Comparison of ENCODE assay signal across 8 mouse cellular contexts in the genomic region with DNA sequence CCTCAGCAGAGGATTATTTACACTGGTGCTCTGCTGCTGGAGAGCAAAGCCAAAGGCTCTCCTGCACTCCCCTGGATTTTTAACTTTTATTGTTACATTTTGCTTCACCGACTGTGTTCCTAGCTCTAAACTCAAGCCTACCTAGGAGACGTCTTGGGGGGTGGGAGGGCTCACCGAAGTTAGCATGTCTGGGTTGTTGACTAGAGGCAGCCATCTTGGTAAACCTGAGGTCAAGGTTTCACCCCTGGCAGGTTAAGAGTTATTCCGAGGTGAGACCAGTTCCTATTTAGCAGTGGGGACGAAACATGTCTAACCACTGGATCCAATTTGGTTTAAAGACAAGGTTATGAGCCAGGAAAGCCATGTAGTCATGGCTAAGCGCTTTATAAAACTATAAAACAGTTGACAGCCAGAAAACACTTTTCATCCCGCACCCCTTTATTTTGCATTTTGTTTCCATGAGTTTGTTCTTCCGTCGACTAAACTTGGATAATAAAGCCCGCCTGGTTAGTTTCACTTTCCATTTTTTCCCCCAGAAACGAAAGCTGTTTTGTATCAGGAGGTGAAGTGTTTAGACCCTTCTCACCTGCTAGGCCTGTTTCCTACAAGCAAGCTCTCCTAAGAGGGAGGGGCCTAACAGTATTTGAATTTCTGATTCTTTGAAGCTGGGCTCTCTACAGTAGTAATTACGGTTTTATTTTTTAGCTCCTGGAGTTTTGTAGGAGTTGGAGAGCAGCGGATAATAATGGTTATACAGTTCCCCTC. TPM values are rescaled to one million over a fixed set of nuclear protein-coding genes. Genes with fewer than 3 reads are reported as not detected.
DNase-seq lines count a peak whose midpoint lies in the region; ATAC-seq and TF ChIP-seq lines count a peak whose summit lies in the region.

No protein-coding gene starts in this region.

- no peak for TF ChIP-seq CTCF in MEL (IDR thresholded peaks at IDR 0.05 in 2 of 3, conservative IDR thresholded peaks at IDR 0.05 in 1 of 3; ENCODE audit: control insufficient read depth in 1 of 3, insufficient read depth in 1 of 3, low read depth in 2 of 3, low read length in 3 of 3, poor library complexity in 1 of 3, severe bottlenecking in 1 of 3)
- no peak for TF ChIP-seq CTCF in olfactory bulb, adult 2 months (IDR thresholded peaks at IDR 0.05; ENCODE audit: insufficient read depth, low read depth, low read length)

- no peaks in the 10 kb centered on the region for H3K9me3 ChIP-seq in MEL (replicated peaks; ENCODE audit: insufficient read depth, low read length)
- no peaks in the 10 kb centered on the region for H3K9me3 ChIP-seq in forebrain, embryonic 15.5 days
- H3K9me3 ChIP-seq in limb, embryonic 12.5 days: no peaks in the 10 kb centered on the region

- DNase-seq in kidney, adult 11 months: peak; percentile 16
- no peak for DNase-seq in kidney, postnatal 14 days
- peak; percentile 71 for DNase-seq in MEL (ENCODE audit: low read depth, low spot score)
- no peak for DNase-seq in cerebellum, postnatal 36 days

- peak overlapping the region; percentile 80 to 98 for H3K4me3 ChIP-seq in MEL (ENCODE audit: control insufficient read depth in 1 of 2, insufficient read depth in 1 of 2, low read depth in 2 of 2, low read length in 2 of 2)
- H3K4me3 ChIP-seq in forebrain, embryonic 15.5 days: peak overlapping the region; percentile 76; the same call in 1 of the 2 replicates
- peak overlapping the region; percentile 97 for H3K4me3 ChIP-seq in limb, embryonic 12.5 days (replicated peaks)
- H3K4me3 ChIP-seq in olfactory bulb, adult 2 months (ENCODE audit: insufficient read depth, low read depth, low read length): peak overlapping the region; percentile 53

- no peaks in the 10 kb centered on the region for H3K27me3 ChIP-seq in MEL (ENCODE audit: control insufficient read depth in 1 of 2, insufficient read depth in 2 of 2, low read length in 2 of 2)
- no peaks in the 10 kb centered on the region for H3K27me3 ChIP-seq in forebrain, embryonic 15.5 days
- H3K27me3 ChIP-seq in limb, embryonic 12.5 days: no peaks in the 10 kb centered on the region

- WGBS in forebrain, embryonic 15.5 days: 18% methylated on average over 13 of the region's 13 CpGs
- 12% methylated on average over 13 of the region's 13 CpGs for WGBS in limb, embryonic 12.5 days
- 26% methylated on average over 13 of the region's 13 CpGs for WGBS in olfactory bulb, adult 2 months

- peak overlapping the region; percentile 95 for H3K9ac ChIP-seq in MEL (ENCODE audit: control insufficient read depth, low read depth, low read length, poor library complexity, severe bottlenecking)
- no peak overlapping the region for H3K9ac ChIP-seq in forebrain, embryonic 15.5 days (replicated peaks)
- peak overlapping the region; percentile 54; the same call in 1 of the 2 replicates for H3K9ac ChIP-seq in limb, embryonic 12.5 days (replicated peaks)

- no peak for TF ChIP-seq POLR2A in MEL (IDR thresholded peaks at IDR 0.05; ENCODE audit: control insufficient read depth in 1 of 2, insufficient read depth in 1 of 2, low read depth in 1 of 2, low read length in 2 of 2, poor library complexity in 1 of 2)
- no peak for TF ChIP-seq POLR2A in olfactory bulb, adult 2 months (IDR thresholded peaks at IDR 0.05; ENCODE audit: insufficient read depth, low read depth, low read length)

- H3K4me2 ChIP-seq in forebrain, embryonic 15.5 days (replicated peaks): peak overlapping the region; percentile 83
- H3K4me2 ChIP-seq in limb, embryonic 12.5 days: peak overlapping the region; percentile 85

- H3K4me1 ChIP-seq in MEL (ENCODE audit: control insufficient read depth in 1 of 2, insufficient read depth in 2 of 2, low read length in 2 of 2): peaks cover 6 to 19% of the 10 kb centered on the region in 2 experiments
- peaks cover 46% of the 10 kb centered on the region for H3K4me1 ChIP-seq in forebrain, embryonic 15.5 days
- peaks cover 30% of the 10 kb centered on the region for H3K4me1 ChIP-seq in limb, embryonic 12.5 days (replicated peaks)
- H3K4me1 ChIP-seq in olfactory bulb, adult 2 months (ENCODE audit: control insufficient read depth, insufficient read depth, low read length): peaks cover 19% of the 10 kb centered on the region

- H3K79me2 ChIP-seq in MEL (ENCODE audit: control insufficient read depth, insufficient read depth, low read length, poor library complexity): peaks cover 37% of the 10 kb centered on the region

- TF ChIP-seq EP300 in MEL (IDR thresholded peaks at IDR 0.05; ENCODE audit: low read depth in 1 of 2, low read length in 2 of 2): no peak

- no peak for TF ChIP-seq RAD21 in MEL (IDR thresholded peaks at IDR 0.05; ENCODE audit: low read depth, low read length)

- peaks cover 0 to 13% of the 10 kb centered on the region in 2 experiments; a peak in 2 of 4 replicates for H3K36me3 ChIP-seq in MEL (ENCODE audit: control insufficient read depth in 1 of 2, insufficient read depth in 2 of 2, low read length in 2 of 2)
- H3K36me3 ChIP-seq in forebrain, embryonic 15.5 days: no peaks in the 10 kb centered on the region
- H3K36me3 ChIP-seq in limb, embryonic 12.5 days: peaks cover 2% of the 10 kb centered on the region; the same call in 1 of the 2 replicates

- no peak for ATAC-seq in forebrain, embryonic 15.5 days (replicated peaks)
- ATAC-seq in limb, embryonic 12.5 days (ENCODE audit: insufficient number of reproducible peaks, insufficient read depth, low FRiP score, low TSS enrichment, low read depth): 0 out of 2 replicates have a peak, but pooled peaks have one; percentile 0
- no peak for ATAC-seq in cerebellum, adult (ENCODE audit: insufficient number of reproducible peaks, low FRiP score, low TSS enrichment)

- peak overlapping the region; percentile 88 for H3K27ac ChIP-seq in MEL (ENCODE audit: control insufficient read depth, low read depth, low read length)
- peak overlapping the region; percentile 15; the same call in 1 of the 2 replicates for H3K27ac ChIP-seq in forebrain, embryonic 15.5 days (replicated peaks)
- peak overlapping the region; percentile 93 for H3K27ac ChIP-seq in limb, embryonic 12.5 days
- 0 out of 2 replicates have a peak overlapping the region, but pooled peaks have one; percentile 22 for H3K27ac ChIP-seq in olfactory bulb, adult 2 months (ENCODE audit: insufficient read depth, low read depth, low read length)

TF ChIP-seq in MEL, 35 proteins besides CTCF, POLR2A, EP300 and RAD21:
- TF ChIP-seq KAT2A (conservative IDR thresholded peaks at IDR 0.05; ENCODE audit: low read depth, low read length): no peak
- no peak for TF ChIP-seq UBTF (IDR thresholded peaks at IDR 0.05; ENCODE audit: borderline replicate concordance, insufficient read depth, low read depth, low read length)
- 0 out of 2 replicates have a peak, but pooled peaks have one; percentile 24 for TF ChIP-seq TCF12 (IDR thresholded peaks at IDR 0.05; ENCODE audit: low read depth, low read length)
- TF ChIP-seq ZNF384 (IDR thresholded peaks at IDR 0.05; ENCODE audit: low read depth, low read length): no peak
- no peak for TF ChIP-seq CHD2 (IDR thresholded peaks at IDR 0.05; ENCODE audit: low read length)
- TF ChIP-seq BHLHE40 (IDR thresholded peaks at IDR 0.05; ENCODE audit: borderline replicate concordance, low read depth, low read length): 0 out of 2 replicates have a peak, but pooled peaks have one; percentile 4
- no peak for TF ChIP-seq JUND (IDR thresholded peaks at IDR 0.05; ENCODE audit: low read depth, low read length)
- no peak for TF ChIP-seq NRF1 (IDR thresholded peaks at IDR 0.05; ENCODE audit: insufficient read depth, low read depth, low read length, poor library complexity, severe bottlenecking)
- TF ChIP-seq USF1 (IDR thresholded peaks at IDR 0.05; ENCODE audit: low read depth, low read length): no peak
- TF ChIP-seq HCFC1 (IDR thresholded peaks at IDR 0.05; ENCODE audit: low read depth, low read length): no peak
- TF ChIP-seq MAX (IDR thresholded peaks at IDR 0.05; ENCODE audit: low read length): no peak
- no peak for TF ChIP-seq MYB (IDR thresholded peaks at IDR 0.05; ENCODE audit: low read depth, low read length)
- no peak for TF ChIP-seq MAFK (IDR thresholded peaks at IDR 0.05; ENCODE audit: borderline replicate concordance, low read depth, low read length)
- TF ChIP-seq TAL1 (IDR thresholded peaks at IDR 0.05; ENCODE audit: low read length): no peak
- peak; percentile 40; the same call in 1 of the 2 replicates for TF ChIP-seq ETS1 (IDR thresholded peaks at IDR 0.05; ENCODE audit: low read depth, low read length)
- TF ChIP-seq MXI1 (IDR thresholded peaks at IDR 0.05; ENCODE audit: low read depth, low read length): peak; percentile 82
- TF ChIP-seq MEF2A (IDR thresholded peaks at IDR 0.05; ENCODE audit: extremely low read depth, insufficient replicate concordance, low read depth, low read length, poor library complexity, severe bottlenecking): no peak
- no peak for TF ChIP-seq E2F4 (IDR thresholded peaks at IDR 0.05; ENCODE audit: borderline replicate concordance, low read depth, low read length)
- TF ChIP-seq SMC3 (IDR thresholded peaks at IDR 0.05; ENCODE audit: low read depth, low read length): no peak
- TF ChIP-seq NELFE (IDR thresholded peaks at IDR 0.05; ENCODE audit: low read depth, low read length): peak; percentile 8; the same call in 1 of the 2 replicates
- no peak for TF ChIP-seq POLR2AphosphoS5 (IDR thresholded peaks at IDR 0.05; ENCODE audit: borderline replicate concordance, low read depth, low read length)
- no peak for TF ChIP-seq USF2 (IDR thresholded peaks at IDR 0.05; ENCODE audit: borderline replicate concordance in 1 of 2, insufficient read depth in 1 of 2, low read depth in 1 of 2, low read length in 2 of 2)
- TF ChIP-seq RCOR1 (IDR thresholded peaks at IDR 0.05; ENCODE audit: low read depth, low read length): 0 out of 2 replicates have a peak, but pooled peaks have one; percentile 2
- no peak for TF ChIP-seq TBP (IDR thresholded peaks at IDR 0.05; ENCODE audit: low read depth, low read length)

RNA-seq across cellular contexts. Expression of gene Ccdc6, which starts 1.2 kb away (rescaled TPM):
- 25.4 and 28.6 TPM in 2 replicates for total RNA-seq in MEL (2012; rRNA removed)
- polyA plus RNA-seq in MEL (2012; ENCODE audit: insufficient read depth in 1 of 2, insufficient read length in 2 of 2, low read depth in 1 of 2, low replicate concordance in 2 of 2, missing spikeins in 1 of 2): 100 to 1,000 TPM in 1 of 2 experiments, 10 to 100 TPM in 1; 42.0 to 143 TPM
- polyA plus RNA-seq in forebrain, embryonic 15.5 days (2015; fragmentation: Nextera tagmentation; extraction: Ambion mirVana): 16.7 and 17.5 TPM in 2 replicates
- polyA plus RNA-seq in limb, embryonic 12.5 days (2016; fragmentation: Nextera tagmentation; extraction: Ambion mirVana): 14.3 and 15.5 TPM in 2 replicates
- polyA plus RNA-seq in olfactory bulb, adult 2 months (2012; ENCODE audit: insufficient read depth, insufficient read length, low replicate concordance, missing spikeins): not detected in 2 replicates

Comparison
In these comparisons a context has a peak if more than half of its experiments do, and no peak if none do; other contexts are left out.
1. DNase-seq: peak in kidney, adult 11 months (single experiment) and MEL (single experiment); none in kidney, postnatal 14 days (single experiment) and cerebellum, postnatal 36 days (0 of 2).
2. H3K27ac ChIP-seq: peak in every context shown above with its lines; median percentile 93 in limb, embryonic 12.5 days; 88 in MEL; 22 in olfactory bulb, adult 2 months; 15 in forebrain, embryonic 15.5 days.
3. Peak in every context shown above with its lines, with median percentiles within 50 percentile points of each other: H3K4me3 ChIP-seq.